Mouse (Mus musculus) left cerebral cortex, postnatal 4 days (tissue): ENCODE data around the gene Rac3. TPM values are rescaled to one million over a fixed set of nuclear protein-coding genes. Genes with fewer than 3 reads are reported as not detected.
"Not testable (repeated sequence)": the region's sequence is repeated elsewhere in the genome, so short reads cannot be mapped to it uniquely, and the experiment has no call there.

ENCODE experiments used
- DNase-seq: peaks from one replicate; pipeline ENCODE4 v3.0.0-alpha.2; 2022
- intact Hi-C: fragments of 180-260 bp; cut with DNase I; formaldehyde crosslinking; loops from one replicate; pipeline ENCODE4 v1.15.1; 2025
- total RNA-seq, 2 experiments: library from RNA; stranded (reverse); gene quantifications; 2 replicates each; pipeline ENCODE4 v1.2.3; 2021

Gene Rac3
- total RNA-seq, 2 experiments from 2014 or later = 505 to 551 TPM

GRCm38 (mm10) chr11:120763121-120763999, 42.1 kb downstream of the Rac3 start:
- DNase-seq, intact Hi-C loops: not testable (repeated sequence)

- intact Hi-C loops, DNase-seq: not testable (repeated sequence)
Observed at GRCm38 (mm10) chr11:120767023-120767422, 45.8 kb downstream of the Rac3 start.

GRCm38 (mm10) chr11:120768206-120768605, 46.9 kb downstream of the Rac3 start:
- intact Hi-C loops = no loop called here
- no peak for DNase-seq

GRCm38 (mm10) chr11:120772749-120773148, 51.5 kb downstream of the Rac3 start:
- intact Hi-C loops = no loop called here
- DNase-seq = no peak

Other genes starting within 250 kb of the Rac3 start
- 10 to 100 TPM; 74.4 to 74.5 TPM for gene Mrpl12, start 236.9 kb upstream of the Rac3 start, total RNA-seq
- 10 to 100 TPM; 27.2 to 27.6 TPM for gene Slc25a10, start 229.6 kb upstream of the Rac3 start, total RNA-seq
- under 1 TPM in 1 of 2 experiments, not detected in 1; 0.18 TPM for gene Gcgr, start 190.8 kb upstream of the Rac3 start, total RNA-seq
- 100 to 1,000 TPM; 105 to 113 TPM for gene Mcrip1, start 171.7 kb upstream of the Rac3 start, total RNA-seq
- gene Ppp1r27, start 170.3 kb upstream of the Rac3 start, total RNA-seq = not detected
- 100 to 1,000 TPM; 187 to 203 TPM for gene P4hb, start 148.2 kb upstream of the Rac3 start, total RNA-seq
- 100 to 1,000 TPM; 351 to 368 TPM for gene Arhgdia, start 139.8 kb upstream of the Rac3 start, total RNA-seq
- gene Alyref, start 123.1 kb upstream of the Rac3 start, total RNA-seq = 100 to 1,000 TPM; 111 to 113 TPM
- 100 to 1,000 TPM; 113 to 115 TPM for gene Anapc11, start 123.0 kb upstream of the Rac3 start, total RNA-seq
- gene Npb, start 113.0 kb upstream of the Rac3 start, total RNA-seq = 1 to 10 TPM in 1 of 2 experiments, not detected in 1; 1.4 TPM
- gene Pcyt2, start 103.5 kb upstream of the Rac3 start, total RNA-seq = 100 to 1,000 TPM; 144 to 168 TPM
- 10 to 100 TPM; 37.5 to 38.0 TPM for gene Sirt7, start 96.2 kb upstream of the Rac3 start, total RNA-seq
- 10 to 100 TPM; 83.3 to 85.8 TPM for gene Mafg, start 87.9 kb upstream of the Rac3 start, total RNA-seq
- 1 to 10 TPM; 6.1 to 8.3 TPM for gene Pycr1, start 77.7 kb upstream of the Rac3 start, total RNA-seq
- 1 to 10 TPM; 1.0 to 2.9 TPM for gene Myadml2, start 73.3 kb upstream of the Rac3 start, total RNA-seq
- 1 to 10 TPM; 4.7 to 7.8 TPM for gene Notum, start 60.3 kb upstream of the Rac3 start, total RNA-seq
- gene Aspscr1, start 48.5 kb upstream of the Rac3 start, total RNA-seq = 10 to 100 TPM; 79.1 TPM
- gene Cenpx, start 7.7 kb upstream of the Rac3 start, total RNA-seq = 10 to 100 TPM; 31.2 to 35.1 TPM
- 10 to 100 TPM; 76.4 to 78.9 TPM for gene Lrrc45, start 7.5 kb upstream of the Rac3 start, total RNA-seq
- 1 to 10 TPM; 2.5 to 3.2 TPM for gene Dcxr, start 5.8 kb downstream of the Rac3 start, total RNA-seq
- gene Cbr2, start 10.6 kb downstream of the Rac3 start, total RNA-seq = 1 to 10 TPM; 2.9 to 3.0 TPM
- 10 to 100 TPM; 29.6 to 85.6 TPM for gene Hmga1b, start 41.3 kb downstream of the Rac3 start, total RNA-seq
- gene Rfng, start 62.7 kb downstream of the Rac3 start, total RNA-seq = 10 to 100 TPM; 82.1 to 87.1 TPM
- 100 to 1,000 TPM; 142 to 154 TPM for gene Gps1, start 62.8 kb downstream of the Rac3 start, total RNA-seq
- 10 to 100 TPM; 40.2 to 45.5 TPM for gene Dus1l, start 74.9 kb downstream of the Rac3 start, total RNA-seq
- 100 to 1,000 TPM; 448 to 457 TPM for gene Fasn, start 103.1 kb downstream of the Rac3 start, total RNA-seq
- gene Ccdc57, start 211.4 kb downstream of the Rac3 start, total RNA-seq = 10 to 100 TPM; 11.7 to 13.7 TPM
- 1 to 10 TPM; 1.4 to 3.6 TPM for gene Slc16a3, start 227.0 kb downstream of the Rac3 start, total RNA-seq